Mouse (Mus musculus) thymus, postnatal 36 days (tissue): ENCODE data around the gene Sfi1.
"Not testable (repeated sequence)": the region's sequence is repeated elsewhere in the genome, so short reads cannot be mapped to it uniquely, and the experiment has no call there.

Source experiments
- DNase-seq, 2 experiments: peaks; one replicate each; pipeline ENCODE4 v3.0.0; 2022; ENCODE audit warnings: mixed read lengths in 2 of 2

Gene Sfi1

DNA sequence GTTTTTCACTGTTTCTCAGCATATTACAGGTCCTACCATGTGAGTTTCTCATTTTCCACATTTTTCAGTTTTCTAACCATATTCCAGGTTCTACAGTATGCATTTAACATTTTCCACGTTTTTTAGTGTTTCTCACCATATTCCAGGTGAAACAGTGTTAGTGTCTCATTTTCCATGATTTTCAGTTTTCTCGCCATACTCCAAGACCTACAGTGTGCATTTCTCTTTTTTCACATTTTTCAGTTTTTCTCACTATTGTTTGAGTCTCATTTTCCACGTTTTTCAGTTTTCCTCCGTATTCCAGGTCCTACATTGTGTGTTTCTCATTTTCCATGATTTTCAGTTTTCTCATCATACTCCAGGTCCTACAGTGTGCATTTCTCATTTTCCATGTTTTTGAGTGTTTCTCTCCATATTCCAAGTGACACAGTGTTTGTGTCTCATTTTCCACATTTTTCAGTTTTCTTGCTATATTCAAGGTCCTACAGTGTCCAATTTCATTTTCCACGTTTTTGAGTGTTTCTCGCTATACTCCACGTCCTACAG lies 89.6 kb downstream of the Sfi1 start:
- no peak for DNase-seq

- not testable (repeated sequence) for DNase-seq
These were observed 90.6 kb downstream of the Sfi1 start for GRCm38 (mm10) chr11:3102626-3103025.

DNA sequence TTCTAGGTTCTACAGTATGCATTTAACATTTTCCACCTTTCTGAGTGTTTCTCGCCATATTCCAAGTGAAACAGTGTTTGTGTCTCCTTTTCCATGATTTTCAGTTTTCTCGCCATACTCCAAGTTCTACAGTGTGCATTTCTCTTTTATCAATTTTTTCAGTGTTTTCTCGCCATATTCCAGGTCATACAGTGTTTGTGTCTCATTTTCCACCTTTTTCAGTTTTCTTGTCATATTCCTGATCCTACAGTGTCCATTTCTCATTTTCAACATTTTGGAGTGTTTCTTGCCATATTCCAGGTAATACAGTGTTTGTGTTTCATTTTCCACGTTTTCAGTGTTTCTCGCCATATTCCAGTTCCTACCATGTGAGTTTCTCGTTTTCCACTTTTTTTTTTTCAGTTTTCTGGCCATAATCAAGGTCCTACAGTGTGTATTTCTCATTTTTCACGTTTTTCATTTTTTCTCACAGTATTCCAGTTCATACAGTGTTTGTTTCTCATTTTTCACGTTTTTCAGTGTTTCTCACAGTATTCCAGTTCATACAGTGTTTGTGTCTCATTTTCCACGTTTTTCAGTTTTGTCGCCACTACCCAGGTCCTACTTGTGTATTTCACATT lies 91.3 kb downstream of the Sfi1 start:
- no peak for DNase-seq

- DNase-seq: no peak
These were observed 92.0 kb downstream of the Sfi1 start for GRCm38 (mm10) chr11:3101072-3101874.

GRCm38 (mm10) chr11:3100066-3100645 lies 93.1 kb downstream of the Sfi1 start:
- not testable (repeated sequence) for DNase-seq
